ENCODE assay signal across 7 mouse cellular contexts in the genomic region with DNA sequence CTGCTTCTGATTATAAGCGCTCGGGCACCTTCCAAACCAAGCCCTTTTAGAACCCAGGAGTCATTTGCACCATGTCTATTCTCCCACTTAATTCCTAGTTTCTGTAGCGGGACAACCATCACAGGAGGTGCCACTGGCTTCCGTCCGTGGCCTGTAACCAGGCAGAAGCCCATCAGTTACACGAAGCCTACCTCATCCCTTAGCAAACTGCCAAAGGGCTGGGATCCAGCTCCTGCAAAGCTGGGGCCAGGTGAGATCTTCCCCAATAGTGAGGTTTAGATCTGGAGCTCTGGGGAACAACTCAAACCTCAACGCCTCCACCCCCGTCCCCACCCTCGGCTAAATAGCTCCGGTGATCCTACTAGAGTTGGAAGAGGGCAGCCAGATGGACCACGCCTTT. TPM values are rescaled to one million over a fixed set of nuclear protein-coding genes. Genes with fewer than 3 reads are reported as not detected.
DNase-seq lines count a peak whose midpoint lies in the region; ATAC-seq and TF ChIP-seq lines count a peak whose summit lies in the region.

No protein-coding gene starts in this region.

- peak overlapping the region; percentile 70 for H3K9ac ChIP-seq in forebrain, embryonic 11.5 days (ENCODE audit: low read length)
- peak overlapping the region; percentile 72 for H3K9ac ChIP-seq in liver, embryonic 12.5 days
- peak overlapping the region; percentile 61 for H3K9ac ChIP-seq in stomach, postnatal 0 days (ENCODE audit: low read length)

- intact Hi-C loops in left cerebral cortex, postnatal 14 days (cut with DNase I), result no loop called here

- H3K27me3 ChIP-seq in megakaryocyte, embryonic 14.5 days (replicated peaks), result no peaks in the 10 kb centered on the region
- no peaks in the 10 kb centered on the region for H3K27me3 ChIP-seq in forebrain, embryonic 11.5 days (ENCODE audit: control insufficient read depth, insufficient read depth, low read length)
- no peaks in the 10 kb centered on the region for H3K27me3 ChIP-seq in liver, embryonic 12.5 days (replicated peaks)
- no peaks in the 10 kb centered on the region for H3K27me3 ChIP-seq in stomach, postnatal 0 days (ENCODE audit: control insufficient read depth, insufficient read depth, low read length)

- ATAC-seq in megakaryocyte, adult 5-6 weeks (ENCODE audit: poor library complexity, severe bottlenecking), result no peak
- no peak for ATAC-seq in forebrain, embryonic 11.5 days (replicated peaks; ENCODE audit: low FRiP score)
- no peak for ATAC-seq in liver, embryonic 12.5 days
- no peak for ATAC-seq in stomach, postnatal 0 days (ENCODE audit: low FRiP score, low TSS enrichment)

- peak overlapping the region; percentile 87 for H3K4me2 ChIP-seq in forebrain, embryonic 11.5 days (ENCODE audit: low read depth, low read length, severe bottlenecking)
- H3K4me2 ChIP-seq in liver, embryonic 12.5 days, result peak overlapping the region; percentile 85
- H3K4me2 ChIP-seq in stomach, postnatal 0 days (replicated peaks; ENCODE audit: low read depth), result peak overlapping the region; percentile 68

- TF ChIP-seq CTCF in stomach, postnatal 0 days (IDR thresholded peaks at IDR 0.05; ENCODE audit: low read depth), result no peak

- no peak for TF ChIP-seq EP300 in stomach, postnatal 0 days (optimal IDR thresholded peaks at IDR 0.05)

- peaks cover 88% of the 10 kb centered on the region for H3K36me3 ChIP-seq in megakaryocyte, embryonic 14.5 days (replicated peaks; ENCODE audit: low read length)
- peaks cover 28% of the 10 kb centered on the region for H3K36me3 ChIP-seq in forebrain, embryonic 11.5 days (ENCODE audit: control insufficient read depth, insufficient read depth, low read length)
- peaks cover 83% of the 10 kb centered on the region for H3K36me3 ChIP-seq in liver, embryonic 12.5 days
- H3K36me3 ChIP-seq in stomach, postnatal 0 days (ENCODE audit: control insufficient read depth, insufficient read depth, low read length), result peaks cover 17% of the 10 kb centered on the region; the same call in 1 of the 2 replicates

- peak overlapping the region; percentile 97 for H3K4me3 ChIP-seq in megakaryocyte, embryonic 14.5 days (replicated peaks)
- H3K4me3 ChIP-seq in forebrain, embryonic 11.5 days (ENCODE audit: low read depth, low read length), result peak overlapping the region; percentile 80
- peak overlapping the region; percentile 82 for H3K4me3 ChIP-seq in liver, embryonic 12.5 days
- H3K4me3 ChIP-seq in stomach, postnatal 0 days (ENCODE audit: low read depth, low read length), result peak overlapping the region; percentile 64

- peak overlapping the region; percentile 55; the same call in 1 of the 2 replicates for H3K27ac ChIP-seq in forebrain, embryonic 11.5 days (ENCODE audit: low read depth, low read length)
- H3K27ac ChIP-seq in liver, embryonic 12.5 days, result peak overlapping the region; percentile 84
- H3K27ac ChIP-seq in stomach, postnatal 0 days (replicated peaks), result peak overlapping the region; percentile 69

- WGBS in forebrain, embryonic 11.5 days, result 64% methylated on average over 11 of the region's 11 CpGs
- WGBS in liver, embryonic 12.5 days (ENCODE audit: insufficient replicate concordance), result 51% methylated on average over 11 of the region's 11 CpGs
- 44% methylated on average over 11 of the region's 11 CpGs for WGBS in stomach, postnatal 0 days

- H3K4me1 ChIP-seq in megakaryocyte, embryonic 14.5 days, result peaks cover 68% of the 10 kb centered on the region
- peaks cover 6% of the 10 kb centered on the region for H3K4me1 ChIP-seq in forebrain, embryonic 11.5 days (replicated peaks; ENCODE audit: control insufficient read depth, insufficient read depth, low read length)
- H3K4me1 ChIP-seq in liver, embryonic 12.5 days, result peaks cover 39% of the 10 kb centered on the region
- H3K4me1 ChIP-seq in stomach, postnatal 0 days (replicated peaks; ENCODE audit: control insufficient read depth, insufficient read depth), result peaks cover 3% of the 10 kb centered on the region; the same call in 1 of the 2 replicates

- DNase-seq in forebrain, embryonic 11.5 days (ENCODE audit: low spot score), result no peak
- no peak for DNase-seq in stomach, postnatal 0 days (ENCODE audit: low spot score)
- DNase-seq in natural killer cell, adult 2 months (ENCODE audit: low spot score in 2 of 2), result no peak
- DNase-seq in left cerebral cortex, postnatal 14 days (ENCODE audit: low spot score in 2 of 2), result no peak

- no peaks in the 10 kb centered on the region for H3K9me3 ChIP-seq in megakaryocyte, embryonic 14.5 days
- H3K9me3 ChIP-seq in forebrain, embryonic 11.5 days (ENCODE audit: control insufficient read depth, low read length), result no peaks in the 10 kb centered on the region
- H3K9me3 ChIP-seq in liver, embryonic 12.5 days (replicated peaks), result no peaks in the 10 kb centered on the region
- no peaks in the 10 kb centered on the region for H3K9me3 ChIP-seq in stomach, postnatal 0 days (ENCODE audit: control insufficient read depth, low read length)

RNA-seq across cellular contexts. Expression of gene Cd2bp2, which starts 0.6 kb away (rescaled TPM):
- polyA plus RNA-seq in megakaryocyte, embryonic 14.5 days (2012; ENCODE audit: insufficient read depth, low replicate concordance), result 13.5 and 43.5 TPM in 2 replicates
- total RNA-seq in megakaryocyte, adult 5-6 weeks (2015), result 16.1 and 19.0 TPM in 2 replicates
- total RNA-seq in megakaryocyte, adult 5-6 weeks (2017), result 51.8 and 57.5 TPM in 2 replicates
- 96.5 and 104 TPM in 2 replicates for polyA plus RNA-seq in forebrain, embryonic 11.5 days (2014; fragmentation: Nextera tagmentation; extraction: Ambion mirVana)
- polyA plus RNA-seq in liver, embryonic 12.5 days (2016; fragmentation: Nextera tagmentation; extraction: Ambion mirVana), result 35.0 and 36.0 TPM in 2 replicates
- polyA plus RNA-seq in stomach, postnatal 0 days (2015; fragmentation: Nextera tagmentation; extraction: Ambion mirVana), result 22.8 and 25.2 TPM in 2 replicates
- 10 to 100 TPM; 73.9 to 84.5 TPM for total RNA-seq in left cerebral cortex, postnatal 14 days (2021)

RNA-seq across cellular contexts. Expression of gene Tbc1d10b, which starts 11.8 kb away (rescaled TPM):
- polyA plus RNA-seq in megakaryocyte, embryonic 14.5 days (2012; ENCODE audit: insufficient read depth, low replicate concordance), result 83.3 and 137 TPM in 2 replicates
- total RNA-seq in megakaryocyte, adult 5-6 weeks (2015), result 27.0 and 27.4 TPM in 2 replicates
- total RNA-seq in megakaryocyte, adult 5-6 weeks (2017), result 59.8 and 74.2 TPM in 2 replicates
- 31.7 and 36.5 TPM in 2 replicates for polyA plus RNA-seq in forebrain, embryonic 11.5 days (2014; fragmentation: Nextera tagmentation; extraction: Ambion mirVana)
- 26.7 and 30.9 TPM in 2 replicates for polyA plus RNA-seq in liver, embryonic 12.5 days (2016; fragmentation: Nextera tagmentation; extraction: Ambion mirVana)
- 11.7 and 12.1 TPM in 2 replicates for polyA plus RNA-seq in stomach, postnatal 0 days (2015; fragmentation: Nextera tagmentation; extraction: Ambion mirVana)
- 10 to 100 TPM; 82.8 to 83.9 TPM for total RNA-seq in left cerebral cortex, postnatal 14 days (2021)

RNA-seq across cellular contexts. Expression of gene Mylpf, which starts 12.2 kb away (rescaled TPM):
- polyA plus RNA-seq in megakaryocyte, embryonic 14.5 days (2012; ENCODE audit: insufficient read depth, low replicate concordance), result 4.7 TPM in 1 of 2 replicates, not detected in the other
- 5.0 and 6.0 TPM in 2 replicates for total RNA-seq in megakaryocyte, adult 5-6 weeks (2015)
- 2.3 and 3.3 TPM in 2 replicates for total RNA-seq in megakaryocyte, adult 5-6 weeks (2017)
- polyA plus RNA-seq in forebrain, embryonic 11.5 days (2014; fragmentation: Nextera tagmentation; extraction: Ambion mirVana), result 11.2 and 11.3 TPM in 2 replicates
- 37.6 and 41.4 TPM in 2 replicates for polyA plus RNA-seq in liver, embryonic 12.5 days (2016; fragmentation: Nextera tagmentation; extraction: Ambion mirVana)
- 11.7 and 15.9 TPM in 2 replicates for polyA plus RNA-seq in stomach, postnatal 0 days (2015; fragmentation: Nextera tagmentation; extraction: Ambion mirVana)
- 1 to 10 TPM; 1.7 to 4.2 TPM for total RNA-seq in left cerebral cortex, postnatal 14 days (2021)

RNA-seq across cellular contexts. Expression of gene Zfp553, which starts 36.4 kb away (rescaled TPM):
- 10.8 and 17.3 TPM in 2 replicates for polyA plus RNA-seq in megakaryocyte, embryonic 14.5 days (2012; ENCODE audit: insufficient read depth, low replicate concordance)
- total RNA-seq in megakaryocyte, adult 5-6 weeks (2015), result 2.9 and 3.1 TPM in 2 replicates
- 5.9 and 9.7 TPM in 2 replicates for total RNA-seq in megakaryocyte, adult 5-6 weeks (2017)
- 41.8 and 43.3 TPM in 2 replicates for polyA plus RNA-seq in forebrain, embryonic 11.5 days (2014; fragmentation: Nextera tagmentation; extraction: Ambion mirVana)
- polyA plus RNA-seq in liver, embryonic 12.5 days (2016; fragmentation: Nextera tagmentation; extraction: Ambion mirVana), result 13.7 and 14.2 TPM in 2 replicates
- 11.4 and 12.2 TPM in 2 replicates for polyA plus RNA-seq in stomach, postnatal 0 days (2015; fragmentation: Nextera tagmentation; extraction: Ambion mirVana)
- 10 to 100 TPM; 17.7 to 19.2 TPM for total RNA-seq in left cerebral cortex, postnatal 14 days (2021)

RNA-seq across cellular contexts. Expression of gene Sept1, which starts 36.4 kb away (rescaled TPM):
- 369 and 529 TPM in 2 replicates for polyA plus RNA-seq in megakaryocyte, embryonic 14.5 days (2012; ENCODE audit: insufficient read depth, low replicate concordance)
- 36.2 and 36.8 TPM in 2 replicates for total RNA-seq in megakaryocyte, adult 5-6 weeks (2015)
- 31.2 and 42.7 TPM in 2 replicates for total RNA-seq in megakaryocyte, adult 5-6 weeks (2017)
- 32.8 and 36.6 TPM in 2 replicates for polyA plus RNA-seq in forebrain, embryonic 11.5 days (2014; fragmentation: Nextera tagmentation; extraction: Ambion mirVana)
- polyA plus RNA-seq in liver, embryonic 12.5 days (2016; fragmentation: Nextera tagmentation; extraction: Ambion mirVana), result 10.6 and 13.6 TPM in 2 replicates
- polyA plus RNA-seq in stomach, postnatal 0 days (2015; fragmentation: Nextera tagmentation; extraction: Ambion mirVana), result 7.0 and 7.9 TPM in 2 replicates
- total RNA-seq in left cerebral cortex, postnatal 14 days (2021), result 1 to 10 TPM; 5.9 to 6.3 TPM
